Mouse (Mus musculus) liver, embryonic 14.5 days (tissue): ENCODE measurements at regions not wholly inside any gene's neighbourhood (a gene's known extent, or its start where the extent isn't known, plus 50 kb on each side); places are given as distances from the start of the nearest gene placed in this dataset.

ENCODE experiments used
- ATAC-seq: fragments of 200-750 bp; cut with Nextera tagmentation; 2 replicates; pipeline ENCODE4 v1.8.0; 2017; ENCODE audit warnings: moderate number of reproducible peaks, mild to moderate bottlenecking, moderate library complexity; ENCODE audit not compliant: insufficient read depth
- DNase-seq, 3 experiments: peaks; one replicate each; pipeline ENCODE4 v3.0.0-alpha.2; 2012 to 2013; ENCODE audit warnings: low read depth in 3 of 3, low spot score in 3 of 3
- H3K27ac ChIP-seq: fragments of 300-500 bp; sonication (generic); 2 replicates; pipeline ENCODE4 v1.5.1; 2014; ENCODE audit warnings: moderate library complexity, mild to moderate bottlenecking, control low read depth, inconsistent platforms
- H3K27me3 ChIP-seq: fragments of 300-500 bp; sonication (generic); 2 replicates; pipeline ENCODE4 v1.6.1; 2014; ENCODE audit warnings: mild to moderate bottlenecking, low read length, moderate library complexity; ENCODE audit not compliant: control insufficient read depth, insufficient read depth
- H3K36me3 ChIP-seq: fragments of 300-500 bp; sonication (generic); replicated peaks from 2 replicates; pipeline ENCODE4 v1.6.1; 2014; ENCODE audit warnings: low read depth; ENCODE audit not compliant: control insufficient read depth, insufficient read depth
- H3K4me1 ChIP-seq, 2 experiments: fragments of 200-500 bp in 1 of 2; fragments of 300-500 bp in 1 of 2; sonication (generic) in 1 of 2; replicated peaks; 2 replicates each; pipeline ENCODE4 v1.6.1; 2012 to 2014; ENCODE audit warnings: antibody characterized with exemption in 1 of 2, inconsistent platforms in 1 of 2, low read length in 1 of 2; ENCODE audit not compliant: control insufficient read depth in 2 of 2, insufficient read depth in 2 of 2
- H3K4me2 ChIP-seq: fragments of 300-500 bp; sonication (generic); 2 replicates; pipeline ENCODE4 v1.6.1; 2014; ENCODE audit warnings: low read depth, mild to moderate bottlenecking, control low read depth, moderate library complexity
- H3K4me3 ChIP-seq, 2 experiments: fragments of 200-500 bp in 1 of 2; fragments of 300-500 bp in 1 of 2; sonication (generic) in 1 of 2; 2 replicates each; pipeline ENCODE4 v1.5.1; 2012 to 2014; ENCODE audit warnings: low read depth in 2 of 2, low read length in 2 of 2, mild to moderate bottlenecking in 2 of 2, control low read depth in 1 of 2, inconsistent platforms in 1 of 2, moderate library complexity in 1 of 2; ENCODE audit not compliant: insufficient read depth in 1 of 2
- H3K9ac ChIP-seq: fragments of 300-500 bp; sonication (generic); replicated peaks from 2 replicates; pipeline ENCODE4 v1.6.1; 2014; ENCODE audit warnings: mild to moderate bottlenecking, control low read depth, moderate library complexity
- H3K9me3 ChIP-seq: fragments of 300-500 bp; sonication (generic); 2 replicates; pipeline ENCODE4 v1.6.1; 2016; ENCODE audit warnings: low read length, mixed read lengths; ENCODE audit not compliant: control insufficient read depth
- CTCF ChIP-seq: IDR thresholded peaks from 2 replicates; pipeline ENCODE4 v1.5.1; 2016; ENCODE audit warnings: antibody characterized with exemption, low read depth, control low read depth
- EP300 ChIP-seq: IDR thresholded peaks from 2 replicates; pipeline ENCODE4 v1.6.1; 2016; ENCODE audit warnings: antibody characterized with exemption, low read depth
- WGBS: fragments of 180-500 bp; shearing (Covaris S2); extraction: QIAGEN DNeasy Blood & Tissue Kit; methylation state at CpG from one replicate; pipeline ENCODE4 v1.1.7; 2014; ENCODE audit not compliant: insufficient replicate concordance; 5-methylcytosine and 5-hydroxymethylcytosine counted together

- Histone ChIP-seq H3K27ac (no peak overlapping the region), H3K27me3 (no peaks in the 10 kb centered on the region), H3K4me3 (no peak overlapping the region), H3K36me3 (no peaks in the 10 kb centered on the region), H3K4me1 (no peaks in the 10 kb centered on the region; a peak in 1 of 4 replicates), H3K9me3 (no peaks in the 10 kb centered on the region), H3K9ac (no peak overlapping the region), H3K4me2 (no peak overlapping the region)
- TF ChIP-seq EP300, result no peak
- no peak for TF ChIP-seq CTCF
- 51% methylated on average over 4 of the region's 4 CpGs for WGBS
- DNase-seq (no peak), ATAC-seq (no peak)
Observed at GRCm38 (mm10) chr4:89382434-89382976, 71.7 kb upstream of the Cdkn2b start.

GRCm38 (mm10) chr4:89381763-89382162 is 70.9 kb upstream of the Cdkn2b start:
- H3K4me2 ChIP-seq, result no peak overlapping the region
- ATAC-seq (no peak), DNase-seq (no peak)
- no peaks in the 10 kb centered on the region for H3K9me3 ChIP-seq
- 62% methylated on average over 2 of the region's 2 CpGs for WGBS
- no peaks in the 10 kb centered on the region for H3K4me1 ChIP-seq
- H3K27ac ChIP-seq, result no peak overlapping the region
- no peak overlapping the region for H3K4me3 ChIP-seq
- H3K36me3 ChIP-seq, result no peaks in the 10 kb centered on the region
- no peak overlapping the region for H3K9ac ChIP-seq
- no peaks in the 10 kb centered on the region for H3K27me3 ChIP-seq
- no peak for TF ChIP-seq CTCF
- no peak for TF ChIP-seq EP300

- H3K4me3 ChIP-seq, result no peak overlapping the region
- no peaks in the 10 kb centered on the region for H3K27me3 ChIP-seq
- no peaks in the 10 kb centered on the region for H3K9me3 ChIP-seq
- 67% methylated on average over 5 of the region's 5 CpGs for WGBS
- no peak for DNase-seq
- H3K27ac ChIP-seq, result no peak overlapping the region
- H3K36me3 ChIP-seq, result no peaks in the 10 kb centered on the region
- H3K4me1 ChIP-seq, result no peaks in the 10 kb centered on the region
- H3K9ac ChIP-seq, result no peak overlapping the region
- H3K4me2 ChIP-seq, result no peak overlapping the region
- TF ChIP-seq CTCF (no peak), EP300 (no peak)
- no peak for ATAC-seq
Observed at GRCm38 (mm10) chr4:89381077-89381476, 70.2 kb upstream of the Cdkn2b start.

- peak; percentile 39; the same call in 1 of the 2 replicates for ATAC-seq
- no peak for DNase-seq
- TF ChIP-seq CTCF (no peak), EP300 (no peak)
Observed at GRCm38 (mm10) chr4:89380330-89380945, 69.6 kb upstream of the Cdkn2b start.

GRCm38 (mm10) chr4:89379622-89380329 is 68.9 kb upstream of the Cdkn2b start:
- DNase-seq, result no peak
- no peak for TF ChIP-seq CTCF
- TF ChIP-seq EP300, result no peak
- Histone ChIP-seq H3K4me3 (no peak overlapping the region), H3K36me3 (no peaks in the 10 kb centered on the region), H3K27ac (no peak overlapping the region), H3K4me1 (no peaks in the 10 kb centered on the region), H3K9ac (no peak overlapping the region), H3K9me3 (no peaks in the 10 kb centered on the region), H3K27me3 (no peaks in the 10 kb centered on the region), H3K4me2 (no peak overlapping the region)
- 57% methylated on average over 6 of the region's 6 CpGs for WGBS
- ATAC-seq, result no peak

More at GRCm38 (mm10) chr4:89380330-89380945, 69.6 kb upstream of the Cdkn2b start:
- H3K4me1 ChIP-seq, result no peaks in the 10 kb centered on the region
- no peaks in the 10 kb centered on the region for H3K27me3 ChIP-seq
- 63% methylated on average over 8 of the region's 8 CpGs for WGBS
- no peak overlapping the region for H3K4me2 ChIP-seq
- no peak overlapping the region for H3K4me3 ChIP-seq
- no peak overlapping the region for H3K27ac ChIP-seq
- no peaks in the 10 kb centered on the region for H3K9me3 ChIP-seq
- H3K9ac ChIP-seq, result no peak overlapping the region
- no peaks in the 10 kb centered on the region for H3K36me3 ChIP-seq
